In the genomic region with DNA sequence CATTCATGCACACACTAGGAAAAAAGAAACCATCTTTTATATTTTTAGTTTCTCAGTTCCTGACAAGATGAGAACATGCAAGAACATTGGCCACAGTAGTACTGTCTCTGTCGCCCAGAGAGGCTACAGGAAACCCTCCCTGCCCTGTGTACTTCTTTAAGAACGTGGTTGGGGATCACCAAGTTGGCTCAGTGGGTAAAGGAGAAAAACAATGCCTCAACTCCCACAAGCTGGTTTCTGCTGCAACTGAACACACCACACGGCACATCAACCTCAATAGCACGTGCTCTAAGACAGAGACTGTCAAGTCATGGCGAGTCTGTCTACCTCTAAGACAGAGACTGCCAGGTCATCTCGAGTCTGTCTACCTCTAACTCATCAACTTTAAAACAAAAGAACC, we compare ENCODE assay signal across 28 mouse cellular contexts.
A peak's percentile ranks its signal among the peaks of the same experiment; 100 is the strongest.
DNase-seq lines count a peak whose midpoint lies in the region; TF ChIP-seq lines count a peak whose summit lies in the region.
"Had no signal": no experiment of that assay in that cellular context is flagged by ENCODE, and none has a peak within 500 bp of the region (broad histone marks: within the 10 kb centered on the region; RNA-seq: fewer than 3 reads in every experiment).

No protein-coding gene starts in this region.

- H3K27me3 ChIP-seq in thymus, adult 2 months (ENCODE audit: control insufficient read depth, insufficient read depth, low read length): no peaks in the 10 kb centered on the region
- H3K27me3 ChIP-seq in megakaryocyte, embryonic 14.5 days (replicated peaks): no peaks in the 10 kb centered on the region
- H3K27me3 ChIP-seq: heart, embryonic 12.5 days; hindbrain, embryonic 12.5 days; limb, embryonic 15.5 days; midbrain, embryonic 12.5 days; neural tube, embryonic 12.5 days; stomach, embryonic 15.5 days had no signal

- H3K36me3 ChIP-seq in thymus, adult 2 months (ENCODE audit: control insufficient read depth, insufficient read depth, low read length): no peaks in the 10 kb centered on the region
- H3K36me3 ChIP-seq in megakaryocyte, embryonic 14.5 days (replicated peaks; ENCODE audit: low read length): peaks cover 29% of the 10 kb centered on the region
- H3K36me3 ChIP-seq: heart, embryonic 12.5 days; hindbrain, embryonic 12.5 days; limb, embryonic 15.5 days; midbrain, embryonic 12.5 days; neural tube, embryonic 12.5 days; stomach, embryonic 15.5 days had no signal

- H3K9me3 ChIP-seq in megakaryocyte, embryonic 14.5 days: no peaks in the 10 kb centered on the region
- H3K9me3 ChIP-seq: heart, embryonic 12.5 days; hindbrain, embryonic 12.5 days; limb, embryonic 15.5 days; midbrain, embryonic 12.5 days; neural tube, embryonic 12.5 days; stomach, embryonic 15.5 days had no signal

- no peak for TF ChIP-seq CTCF in thymus, adult 2 months (IDR thresholded peaks at IDR 0.05; ENCODE audit: borderline replicate concordance, control insufficient read depth, extremely low read depth, insufficient read depth, low read length, poor library complexity)
- TF ChIP-seq CTCF in bone marrow macrophage, adult 2 months (IDR thresholded peaks at IDR 0.05; ENCODE audit: low read depth, low read length): no peak

- no peak for TF ChIP-seq POLR2A in thymus, adult 2 months (IDR thresholded peaks at IDR 0.05; ENCODE audit: control insufficient read depth, extremely low read depth, insufficient read depth, low read length, poor library complexity)
- no peak for TF ChIP-seq POLR2A in bone marrow macrophage, adult 2 months (IDR thresholded peaks at IDR 0.05; ENCODE audit: borderline replicate concordance, low read depth, low read length)

- 4% methylated on average over 6 of the region's 6 CpGs for WGBS in thymus, adult 2 months

- peaks cover 45% of the 10 kb centered on the region for H3K4me1 ChIP-seq in thymus, adult 2 months (replicated peaks; ENCODE audit: control insufficient read depth, insufficient read depth, low read length)
- peaks cover 66% of the 10 kb centered on the region for H3K4me1 ChIP-seq in bone marrow macrophage, adult 2 months (ENCODE audit: control insufficient read depth, insufficient read depth, low read length)
- H3K4me1 ChIP-seq in megakaryocyte, embryonic 14.5 days: peaks cover 99% of the 10 kb centered on the region

- no peak overlapping the region for H3K4me3 ChIP-seq in thymus, adult 2 months (ENCODE audit: control insufficient read depth, insufficient read depth, low read length)
- no peak overlapping the region for H3K4me3 ChIP-seq in bone marrow macrophage, adult 2 months (ENCODE audit: insufficient read depth, low read length)
- H3K4me3 ChIP-seq in megakaryocyte, embryonic 14.5 days (replicated peaks): peak overlapping the region; percentile 84
- H3K4me3 ChIP-seq: heart, embryonic 12.5 days; hindbrain, embryonic 12.5 days; left cerebral cortex, adult 2 months; limb, embryonic 15.5 days; midbrain, embryonic 12.5 days; neural tube, embryonic 12.5 days; stomach, embryonic 15.5 days had no signal

- H3K27ac ChIP-seq in thymus, adult 2 months (ENCODE audit: control insufficient read depth, insufficient read depth, low read length): no peak overlapping the region
- 0 out of 2 replicates have a peak overlapping the region, but pooled peaks have one; percentile 12 for H3K27ac ChIP-seq in bone marrow macrophage, adult 2 months (ENCODE audit: insufficient read depth, low read depth, low read length)
- H3K27ac ChIP-seq: hindbrain, embryonic 12.5 days; kidney, postnatal 0 days; left cerebral cortex, adult 2 months; limb, embryonic 15.5 days; macrophage; midbrain, embryonic 12.5 days; neural tube, embryonic 12.5 days; stomach, embryonic 15.5 days had no signal

- peak; percentile 18 for DNase-seq in thymus, adult 2 months
- no peak for DNase-seq in thymus, postnatal 4 days
- DNase-seq in thymus, postnatal 14 days: peak; percentile 32
- no peak for DNase-seq in ovary, postnatal 14 days (ENCODE audit: low spot score)
- DNase-seq in kidney, postnatal 4 days: no peak
- DNase-seq in ovary, postnatal 10 days (ENCODE audit: low spot score): no peak
- DNase-seq: adrenal gland, postnatal 14 days; cerebellum, adult 8-10 months; cerebellum, postnatal 36 days; gastrocnemius, postnatal 10 days; heart, adult 11 months; heart, postnatal 10 days; kidney, adult 18-20 months; left cerebral cortex, postnatal 4 days; liver, postnatal 0 days; right cerebral cortex, adult 18-20 months; right cerebral cortex, postnatal 4 days had no signal

Comparison
In these comparisons a context has a peak if more than half of its experiments do, and no peak if none do; other contexts are left out.
1. DNase-seq: peak in thymus, adult 2 months (single experiment) and thymus, postnatal 14 days (single experiment); none in thymus, postnatal 4 days (single experiment), ovary, postnatal 14 days (single experiment), kidney, postnatal 4 days (0 of 2) and ovary, postnatal 10 days (single experiment).